Mouse (Mus musculus) lung, embryonic 16.5 days (tissue): ENCODE measurements at regions not wholly inside any gene's neighbourhood (a gene's known extent, or its start where the extent isn't known, plus 50 kb on each side); places are given as distances from the start of the nearest gene placed in this dataset.

Experiments used
- ATAC-seq: fragments of 200-750 bp; cut with Nextera tagmentation; 2 replicates; pipeline ENCODE4 v1.8.0; 2017; ENCODE audit warnings: low read depth, mild to moderate bottlenecking, moderate library complexity
- H3K27ac ChIP-seq: fragments of 300-500 bp; sonication (generic); 2 replicates; pipeline ENCODE4 v1.5.1; 2014; ENCODE audit warnings: mild to moderate bottlenecking, control low read depth, low read length
- H3K27me3 ChIP-seq: fragments of 300-500 bp; sonication (generic); 2 replicates; pipeline ENCODE4 v1.6.1; 2014; ENCODE audit warnings: low read depth, low read length, mixed read lengths; ENCODE audit not compliant: control insufficient read depth, insufficient read depth
- H3K36me3 ChIP-seq: fragments of 300-500 bp; sonication (generic); 2 replicates; pipeline ENCODE4 v1.6.1; 2014; ENCODE audit warnings: low read length; ENCODE audit not compliant: control insufficient read depth, insufficient read depth
- H3K4me1 ChIP-seq: fragments of 300-500 bp; sonication (generic); replicated peaks from 2 replicates; pipeline ENCODE4 v1.6.1; 2014; ENCODE audit warnings: low read length, mixed read lengths; ENCODE audit not compliant: control insufficient read depth, insufficient read depth
- H3K4me2 ChIP-seq: fragments of 300-500 bp; sonication (generic); 2 replicates; pipeline ENCODE4 v1.6.1; 2014; ENCODE audit warnings: low read depth, low read length, control low read depth
- H3K4me3 ChIP-seq: fragments of 300-500 bp; sonication (generic); 2 replicates; pipeline ENCODE4 v1.5.1; 2014; ENCODE audit warnings: mild to moderate bottlenecking, low read length, control low read depth
- H3K9ac ChIP-seq: fragments of 300-500 bp; sonication (generic); 2 replicates; pipeline ENCODE4 v1.6.1; 2014; ENCODE audit warnings: low read length, control low read depth
- H3K9me3 ChIP-seq: fragments of 300-500 bp; sonication (generic); 2 replicates; pipeline ENCODE4 v1.6.1; 2016; ENCODE audit warnings: low read length; ENCODE audit not compliant: control insufficient read depth
- WGBS: fragments of 180-500 bp; shearing (Covaris S2); extraction: QIAGEN DNeasy Blood & Tissue Kit; methylation state at CpG from one replicate; pipeline ENCODE4 v1.1.7; 2014; 5-methylcytosine and 5-hydroxymethylcytosine counted together

- Histone ChIP-seq H3K4me3 (no peak overlapping the region), H3K4me2 (no peak overlapping the region), H3K36me3 (no peaks in the 10 kb centered on the region), H3K4me1 (no peaks in the 10 kb centered on the region), H3K27ac (no peak overlapping the region), H3K9me3 (no peaks in the 10 kb centered on the region), H3K27me3 (no peaks in the 10 kb centered on the region), H3K9ac (no peak overlapping the region)
- WGBS, result 35% methylated on average over 5 of the region's 5 CpGs
- ATAC-seq, result 0 out of 2 replicates have a peak, but pooled peaks have one; percentile 36
These were observed 179.9 kb downstream of the Ndufa4 start for GRCm38 (mm10) chr6:11727370-11727769.

GRCm38 (mm10) chr6:11723519-11723918 lies 183.8 kb downstream of the Ndufa4 start:
- H3K27ac ChIP-seq, result no peak overlapping the region
- no peak overlapping the region for H3K4me2 ChIP-seq
- H3K4me1 ChIP-seq, result no peaks in the 10 kb centered on the region
- H3K27me3 ChIP-seq, result no peaks in the 10 kb centered on the region
- H3K36me3 ChIP-seq, result no peaks in the 10 kb centered on the region
- no peak overlapping the region for H3K4me3 ChIP-seq
- no peaks in the 10 kb centered on the region for H3K9me3 ChIP-seq
- WGBS, result 69% methylated on average over 2 of the region's 2 CpGs
- no peak for ATAC-seq
- no peak overlapping the region for H3K9ac ChIP-seq

- H3K9me3 ChIP-seq, result no peaks in the 10 kb centered on the region
- no peak overlapping the region for H3K4me3 ChIP-seq
- 62% methylated on average over 4 of the region's 4 CpGs for WGBS
- H3K4me2 ChIP-seq, result no peak overlapping the region
- H3K27ac ChIP-seq, result no peak overlapping the region
- no peak for ATAC-seq
- no peaks in the 10 kb centered on the region for H3K27me3 ChIP-seq
- H3K36me3 ChIP-seq, result no peaks in the 10 kb centered on the region
- H3K9ac ChIP-seq, result no peak overlapping the region
- H3K4me1 ChIP-seq, result no peaks in the 10 kb centered on the region
These were observed 187.0 kb downstream of the Ndufa4 start for GRCm38 (mm10) chr6:11720274-11720673.

- Histone ChIP-seq H3K27ac (no peak overlapping the region), H3K27me3 (no peaks in the 10 kb centered on the region)
- WGBS, result 84% methylated on average over 2 of the region's 2 CpGs
These were observed 196.7 kb downstream of the Ndufa4 start for GRCm38 (mm10) chr6:11710581-11710980.

GRCm38 (mm10) chr6:11709465-11709864 lies 197.8 kb downstream of the Ndufa4 start:
- Histone ChIP-seq H3K4me2 (no peak overlapping the region), H3K27ac (no peak overlapping the region), H3K9me3 (no peaks in the 10 kb centered on the region)

More at GRCm38 (mm10) chr6:11710581-11710980, 196.7 kb downstream of the Ndufa4 start:
- Histone ChIP-seq H3K4me3 (no peak overlapping the region), H3K9me3 (no peaks in the 10 kb centered on the region), H3K9ac (no peak overlapping the region), H3K4me2 (no peak overlapping the region), H3K36me3 (no peaks in the 10 kb centered on the region), H3K4me1 (no peaks in the 10 kb centered on the region)
- no peak for ATAC-seq

More at GRCm38 (mm10) chr6:11709465-11709864, 197.8 kb downstream of the Ndufa4 start:
- Histone ChIP-seq H3K9ac (no peak overlapping the region), H3K4me1 (no peaks in the 10 kb centered on the region), H3K27me3 (no peaks in the 10 kb centered on the region), H3K36me3 (no peaks in the 10 kb centered on the region), H3K4me3 (no peak overlapping the region)
- no peak for ATAC-seq
